20 mouse cellular contexts compared by ENCODE assay signal in genomic region chr13:98761771-98762170, GRCm38 (mm10).
"Had no signal": no experiment of that assay in that cellular context is flagged by ENCODE, and none has a peak within 500 bp of the region (broad histone marks: within the 10 kb centered on the region; RNA-seq: fewer than 3 reads in every experiment).

No protein-coding gene starts in this region.

- H3K27ac ChIP-seq: liver, embryonic 15.5 days; lung, embryonic 15.5 days; macrophage; midbrain, embryonic 10.5 days; midbrain, embryonic 12.5 days; neural tube, embryonic 12.5 days had no signal

- H3K27me3 ChIP-seq: liver, embryonic 15.5 days; lung, embryonic 15.5 days; midbrain, embryonic 12.5 days; neural tube, embryonic 12.5 days had no signal

- H3K4me2 ChIP-seq: liver, embryonic 15.5 days; lung, embryonic 15.5 days; midbrain, embryonic 12.5 days; neural tube, embryonic 12.5 days had no signal

- ATAC-seq: liver, postnatal 0 days; midbrain, embryonic 16.5 days had no signal

- H3K9ac ChIP-seq: liver, embryonic 15.5 days; liver, postnatal 0 days; lung, embryonic 15.5 days; midbrain, embryonic 12.5 days; neural tube, embryonic 12.5 days had no signal

- DNase-seq: liver, postnatal 0 days; lung, adult 2 months; lung, postnatal 14 days; lung, postnatal 36 days; midbrain, embryonic 14.5 days; retina, postnatal 1 day; right cerebral cortex, adult 18-20 months; right cerebral cortex, postnatal 25 days; right cerebral cortex, postnatal 4 days; spleen, adult 18-20 months; thymus, adult 18-20 months; thymus, postnatal 14 days; thymus, postnatal 36 days had no signal

- H3K9me3 ChIP-seq: liver, embryonic 15.5 days; lung, embryonic 15.5 days; midbrain, embryonic 10.5 days; midbrain, embryonic 12.5 days; neural tube, embryonic 12.5 days had no signal

- H3K4me1 ChIP-seq: liver, embryonic 15.5 days; lung, embryonic 15.5 days; midbrain, embryonic 10.5 days; midbrain, embryonic 12.5 days; neural tube, embryonic 12.5 days had no signal

- H3K4me3 ChIP-seq: liver, embryonic 15.5 days; lung, embryonic 15.5 days; midbrain, embryonic 10.5 days; midbrain, embryonic 12.5 days; neural tube, embryonic 12.5 days had no signal
